Mouse (Mus musculus): ENCODE measurements around the gene Rps6kb1. TPM values are rescaled to one million over a fixed set of nuclear protein-coding genes. Genes with fewer than 3 reads are reported as not detected.

Gene Rps6kb1
- total RNA-seq, 2 experiments from 2014 or later: 45.2 to 46.3 TPM

GRCm38 (mm10) chr11:86473576-86473975, 71.0 kb downstream of the Rps6kb1 start:
- no peak for DNase-seq (ENCODE audit: low spot score in 2 of 2)

- no peak for DNase-seq (ENCODE audit: low spot score in 2 of 2)
Observed at GRCm38 (mm10) chr11:86472771-86473171, 71.8 kb downstream of the Rps6kb1 start.

GRCm38 (mm10) chr11:86471785-86472184, 72.8 kb downstream of the Rps6kb1 start:
- no peak for DNase-seq (ENCODE audit: low spot score in 2 of 2)

GRCm38 (mm10) chr11:86468971-86469370, 75.6 kb downstream of the Rps6kb1 start:
- no peak for DNase-seq (ENCODE audit: low spot score in 2 of 2)

- DNase-seq (ENCODE audit: low spot score in 2 of 2): no peak
Observed at GRCm38 (mm10) chr11:86468345-86468744, 76.3 kb downstream of the Rps6kb1 start.

- DNase-seq (ENCODE audit: low spot score in 2 of 2): peak; percentile 54 to 76
Observed at GRCm38 (mm10) chr11:86464275-86464674, 80.3 kb downstream of the Rps6kb1 start.

GRCm38 (mm10) chr11:86462579-86462978, 82.0 kb downstream of the Rps6kb1 start:
- DNase-seq (ENCODE audit: low spot score in 2 of 2): no peak

GRCm38 (mm10) chr11:86458866-86459265, 85.7 kb downstream of the Rps6kb1 start:
- DNase-seq (ENCODE audit: low spot score in 2 of 2): no peak

GRCm38 (mm10) chr11:86457545-86457944, 87.1 kb downstream of the Rps6kb1 start:
- no peak for DNase-seq (ENCODE audit: low spot score in 2 of 2)

GRCm38 (mm10) chr11:86453991-86454390, 90.6 kb downstream of the Rps6kb1 start:
- no peak for DNase-seq (ENCODE audit: low spot score in 2 of 2)

Small RNA genes lying within 50 kb of the gene (microRNA-seq; reads per million reads assigned to microRNA genes)
- gene Mir21a: 701 to 1,559 reads per million in 2 experiments

Other genes with a start within 250 kb of the Rps6kb1 start
- 10 to 100 TPM; 57.9 to 60.9 TPM for gene Med13, start 187.2 kb downstream of the Rps6kb1 start, total RNA-seq (2021)
- gene Rnft1, start 60.1 kb downstream of the Rps6kb1 start, total RNA-seq (2021): 10 to 100 TPM; 20.5 to 26.8 TPM
- gene Tubd1, start 186 bp upstream of the Rps6kb1 start, total RNA-seq (2021): 1 to 10 TPM; 7.0 to 9.2 TPM
- 100 to 1,000 TPM; 129 to 130 TPM for gene Vmp1, start 139.0 kb upstream of the Rps6kb1 start, total RNA-seq (2021)
- 10 to 100 TPM in 1 of 2 experiments, 1 to 10 TPM in 1; 9.9 to 10.2 TPM for gene Ptrh2, start 139.2 kb upstream of the Rps6kb1 start, total RNA-seq (2021)
- gene Cltc, start 212.8 kb upstream of the Rps6kb1 start, total RNA-seq (2021): 100 to 1,000 TPM; 481 to 511 TPM

Data from layer of hippocampus, postnatal 14 days (tissue).